Mouse (Mus musculus) G1E (cell line): ENCODE measurements at regions not wholly inside any gene's neighbourhood (a gene's known extent, or its start where the extent isn't known, plus 50 kb on each side); places are given as distances from the start of the nearest gene placed in this dataset.

ENCODE experiments used
- ATAC-seq: 2 replicates; pipeline ENCODE4 v1.8.0; 2016; ENCODE audit warnings: mild to moderate bottlenecking; ENCODE audit not compliant: insufficient number of reproducible peaks, poor library complexity, low FRiP score, severe bottlenecking; ENCODE audit errors: extremely low read depth
- DNase-seq: peaks from one replicate; pipeline ENCODE4 v3.0.0; 2012; ENCODE audit warnings: low spot score
- H3K27me3 ChIP-seq: 2 replicates; pipeline ENCODE4 v1.6.1; 2012; ENCODE audit warnings: mild to moderate bottlenecking, low read length, inconsistent platforms; ENCODE audit not compliant: insufficient read depth
- H3K36me3 ChIP-seq: replicated peaks from 2 replicates; pipeline ENCODE3; 2012; ENCODE audit warnings: mild to moderate bottlenecking, inconsistent platforms
- H3K4me1 ChIP-seq: 2 replicates; pipeline ENCODE4 v1.6.1; 2012; ENCODE audit warnings: low read depth, low read length, inconsistent platforms, mixed read lengths; ENCODE audit not compliant: insufficient read depth
- H3K4me3 ChIP-seq: 2 replicates; pipeline ENCODE4 v1.5.1; 2012; ENCODE audit warnings: low read depth, mild to moderate bottlenecking, inconsistent platforms, low read length, moderate library complexity, mixed read lengths
- H3K9me3 ChIP-seq: replicated peaks from 2 replicates; pipeline ENCODE4 v1.6.1; 2012; ENCODE audit warnings: inconsistent platforms
- CTCF ChIP-seq: IDR thresholded peaks from 2 replicates; pipeline ENCODE4 v1.5.1; 2012; ENCODE audit warnings: low read depth, low read length, inconsistent platforms, mixed read lengths
- GATA1 ChIP-seq: IDR thresholded peaks from 2 replicates; pipeline ENCODE4 v1.6.1; 2012; ENCODE audit warnings: borderline replicate concordance, low read length, inconsistent platforms, mixed read lengths
- GATA2 ChIP-seq: IDR thresholded peaks from 2 replicates; pipeline ENCODE4 v1.6.1; 2012; ENCODE audit warnings: low read depth, low read length, inconsistent platforms, borderline replicate concordance
- POLR2AphosphoS5 ChIP-seq: IDR thresholded peaks from 2 replicates; pipeline ENCODE4 v1.6.1; 2012; ENCODE audit warnings: low read depth, low read length, inconsistent platforms; ENCODE audit not compliant: insufficient replicate concordance
- TAL1 ChIP-seq: conservative IDR thresholded peaks from 2 replicates; pipeline ENCODE4 v1.6.1; 2012; ENCODE audit warnings: low read depth, low read length, inconsistent platforms, mixed read lengths

DNA sequence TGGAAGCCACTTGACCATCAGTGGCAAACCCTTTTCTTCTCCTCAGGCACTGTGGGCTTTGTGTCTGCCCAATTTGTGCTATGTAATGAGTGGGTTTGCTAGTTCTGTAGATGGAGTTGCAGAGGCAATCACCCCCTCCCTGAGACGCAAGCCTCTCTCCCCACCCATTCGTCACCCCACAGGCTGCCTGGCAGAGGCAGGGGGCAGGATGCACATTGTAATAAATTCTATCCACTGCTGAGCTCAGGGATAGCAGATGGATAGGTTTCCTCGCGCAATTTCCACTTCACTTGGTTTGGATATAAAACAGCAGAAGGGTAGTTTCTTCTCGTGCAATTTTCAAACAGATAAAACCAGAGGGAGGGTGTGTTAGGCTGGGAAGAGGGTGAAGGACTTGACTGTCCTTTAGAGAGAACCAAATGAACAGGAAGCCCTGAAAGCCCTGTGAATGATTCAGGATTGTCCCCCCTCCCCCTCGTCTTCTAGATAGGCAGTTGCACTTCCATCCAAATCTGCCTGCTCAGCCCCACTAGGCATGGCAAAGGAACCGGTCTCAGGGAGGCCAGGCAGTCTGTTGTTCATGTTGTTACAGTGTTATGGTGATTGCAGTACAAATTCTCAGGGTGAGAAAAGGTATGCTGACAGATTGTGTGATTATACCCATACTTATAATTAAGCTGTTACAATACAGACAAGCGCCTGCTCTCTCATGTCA lies 286.0 kb upstream of the Tle4 start:
- ATAC-seq (no peak), DNase-seq (no peak)
- Histone ChIP-seq H3K9me3 (no peaks in the 10 kb centered on the region), H3K36me3 (no peaks in the 10 kb centered on the region), H3K4me1 (no peaks in the 10 kb centered on the region), H3K27me3 (no peaks in the 10 kb centered on the region), H3K4me3 (no peak overlapping the region)
- TF ChIP-seq CTCF (no peak), GATA1 (no peak), POLR2AphosphoS5 (no peak), GATA2 (no peak), TAL1 (no peak)

DNA sequence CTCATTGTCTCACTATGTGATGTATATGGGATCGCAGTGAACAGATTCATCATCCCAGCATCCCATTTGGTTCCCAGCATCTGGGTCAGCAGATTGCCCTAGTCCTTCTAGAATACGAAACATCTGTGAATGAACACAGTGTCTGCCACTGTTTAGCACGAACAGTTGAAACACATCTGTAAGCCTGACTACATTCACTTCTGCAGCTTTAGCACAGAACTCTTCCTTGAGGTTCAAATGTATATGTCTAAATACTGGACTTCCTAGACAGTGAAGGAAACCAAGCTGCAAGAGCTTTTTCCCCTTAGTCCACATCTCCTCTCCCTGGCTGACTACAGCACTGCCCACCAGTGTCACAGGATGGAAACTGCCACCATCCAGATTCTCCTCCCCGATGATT lies 283.0 kb upstream of the Tle4 start:
- no peaks in the 10 kb centered on the region for H3K9me3 ChIP-seq
- DNase-seq = no peak
- no peak for ATAC-seq
- H3K4me3 ChIP-seq = no peak overlapping the region
- H3K27me3 ChIP-seq = no peaks in the 10 kb centered on the region
- no peaks in the 10 kb centered on the region for H3K4me1 ChIP-seq
- no peak for TF ChIP-seq GATA2
- H3K36me3 ChIP-seq = no peaks in the 10 kb centered on the region

DNA sequence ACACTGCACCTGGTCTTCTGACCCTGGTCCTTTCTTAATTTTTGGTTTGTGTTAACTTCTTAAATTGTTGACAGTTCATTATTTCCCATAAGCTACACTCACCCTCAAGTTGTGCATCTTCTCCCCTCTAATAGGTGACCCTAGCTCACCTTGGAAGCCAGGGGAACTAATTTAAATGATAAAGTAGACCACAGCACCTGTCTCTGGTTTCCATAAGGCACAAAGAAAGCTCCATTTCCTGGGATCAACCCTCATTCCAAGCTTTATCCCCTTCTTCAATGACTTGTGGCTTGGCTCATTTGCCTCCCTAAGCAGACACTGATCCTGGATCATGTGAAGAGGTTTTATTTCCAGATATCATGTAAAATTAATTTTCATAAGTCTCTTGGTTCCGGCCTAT lies 276.1 kb upstream of the Tle4 start:
- Histone ChIP-seq H3K4me3 (no peak overlapping the region), H3K36me3 (no peaks in the 10 kb centered on the region), H3K4me1 (no peaks in the 10 kb centered on the region), H3K27me3 (no peaks in the 10 kb centered on the region), H3K9me3 (no peaks in the 10 kb centered on the region)
- DNase-seq = no peak
- TF ChIP-seq TAL1 = no peak
- no peak for TF ChIP-seq GATA1
- TF ChIP-seq GATA2 = no peak
- TF ChIP-seq CTCF = no peak
- TF ChIP-seq POLR2AphosphoS5 = no peak
- no peak for ATAC-seq

DNA sequence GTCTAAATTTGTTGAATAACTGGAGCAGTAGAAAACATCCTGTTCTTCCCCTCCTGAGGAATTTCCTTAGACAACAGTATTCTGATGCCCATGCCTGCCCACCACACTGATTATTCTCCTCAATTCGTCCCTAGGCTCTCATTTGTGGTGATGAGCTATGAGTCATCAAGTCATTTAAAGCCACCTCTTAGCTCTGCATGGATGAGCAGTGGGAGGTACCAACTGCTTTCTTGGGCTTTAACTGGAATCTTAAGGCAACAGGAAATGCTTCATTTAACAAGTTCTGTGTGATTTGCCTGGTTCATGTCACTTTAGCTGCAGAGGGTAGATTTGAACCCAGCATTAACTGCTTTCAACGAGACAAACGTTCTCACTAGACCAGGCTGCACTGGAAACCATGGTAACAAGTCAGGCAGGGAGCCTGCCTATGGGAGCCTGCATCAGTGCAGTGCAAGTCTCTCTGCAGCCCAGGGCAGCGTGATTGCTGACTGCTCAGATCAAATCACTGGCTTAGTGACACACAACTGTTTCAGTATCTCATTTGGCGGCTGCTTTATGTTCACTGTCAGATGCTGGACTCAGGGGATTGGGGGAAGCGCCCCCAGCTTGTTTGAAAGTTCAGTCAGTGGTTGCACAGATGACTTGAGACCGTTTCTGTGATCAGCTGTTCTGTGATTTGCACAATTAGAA lies 273.5 kb upstream of the Tle4 start:
- Histone ChIP-seq H3K27me3 (no peaks in the 10 kb centered on the region), H3K4me1 (no peaks in the 10 kb centered on the region), H3K9me3 (no peaks in the 10 kb centered on the region), H3K36me3 (no peaks in the 10 kb centered on the region), H3K4me3 (no peak overlapping the region)
- ATAC-seq (no peak), DNase-seq (no peak)
- TF ChIP-seq CTCF (no peak), GATA1 (no peak), POLR2AphosphoS5 (no peak)

DNA sequence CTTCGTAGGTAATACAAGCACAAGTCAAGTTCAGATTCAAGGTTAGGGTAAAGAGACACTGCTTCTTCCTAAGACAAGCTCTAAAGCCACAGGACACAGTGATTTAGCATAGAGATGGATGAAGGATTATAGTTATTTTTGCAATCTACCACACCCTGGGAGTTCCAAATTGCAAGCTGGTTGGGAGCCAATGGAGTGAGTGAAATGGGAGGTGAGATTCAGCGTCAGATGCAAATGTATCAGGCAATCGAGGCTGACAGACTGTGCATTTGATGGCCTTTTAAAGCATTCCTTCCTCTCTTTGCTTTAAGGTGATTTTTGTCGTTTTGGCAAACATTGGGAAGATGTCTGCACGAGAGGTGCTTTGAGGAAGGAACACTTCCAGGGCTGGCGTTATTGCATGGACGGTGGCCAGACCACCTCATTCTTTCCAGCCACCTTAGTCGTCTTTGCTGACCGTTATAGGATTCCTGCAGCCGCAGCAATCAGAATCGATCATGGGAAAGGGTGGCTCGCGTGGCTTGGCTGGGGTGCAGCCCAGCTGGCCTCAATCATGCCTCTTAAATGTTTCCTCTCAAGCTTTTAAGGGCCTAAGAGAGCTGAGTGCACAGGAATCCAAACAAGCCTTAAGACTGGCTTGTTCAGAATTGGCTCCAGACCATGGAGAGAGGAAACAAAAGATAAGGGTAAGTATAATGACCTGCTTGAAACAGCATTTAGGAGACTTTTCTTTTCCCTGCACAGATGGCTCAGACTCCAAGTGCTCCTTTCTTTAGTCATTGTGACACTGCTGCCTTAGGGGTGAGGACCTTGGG lies 265.0 kb upstream of the Tle4 start:
- H3K36me3 ChIP-seq = no peaks in the 10 kb centered on the region
- no peak overlapping the region for H3K4me3 ChIP-seq
- no peaks in the 10 kb centered on the region for H3K9me3 ChIP-seq
- H3K27me3 ChIP-seq = no peaks in the 10 kb centered on the region
- H3K4me1 ChIP-seq = no peaks in the 10 kb centered on the region
- ATAC-seq = no peak
- DNase-seq = no peak
- TF ChIP-seq GATA2 (no peak), GATA1 (no peak), POLR2AphosphoS5 (no peak), TAL1 (no peak), CTCF (no peak)

DNA sequence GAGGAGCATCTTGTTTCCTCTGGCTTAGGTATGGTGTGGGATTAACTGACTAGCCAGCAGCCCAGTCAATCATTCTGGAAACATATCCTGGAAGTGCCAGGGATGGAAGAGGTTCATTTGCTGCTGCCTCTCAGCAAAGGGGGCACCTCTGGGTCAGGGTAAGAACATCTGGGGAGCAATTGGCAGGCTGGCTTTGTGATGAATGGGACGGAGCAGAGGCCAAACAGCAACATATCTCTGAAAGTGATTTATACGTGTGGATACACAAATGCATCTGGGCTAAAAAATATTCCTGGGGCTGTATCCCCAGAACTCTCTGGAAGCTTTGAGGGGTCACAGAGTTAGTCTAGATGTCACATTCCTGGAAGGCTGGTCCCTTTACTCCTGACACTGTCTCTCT lies 257.2 kb upstream of the Tle4 start:
- no peaks in the 10 kb centered on the region for H3K27me3 ChIP-seq
- TF ChIP-seq GATA1 = no peak
- no peak for TF ChIP-seq GATA2
- TF ChIP-seq TAL1 = no peak
- TF ChIP-seq POLR2AphosphoS5 = no peak
- no peak for TF ChIP-seq CTCF
- no peaks in the 10 kb centered on the region for H3K4me1 ChIP-seq
- H3K36me3 ChIP-seq = no peaks in the 10 kb centered on the region
- ATAC-seq (no peak), DNase-seq (no peak)
- no peak overlapping the region for H3K4me3 ChIP-seq
- no peaks in the 10 kb centered on the region for H3K9me3 ChIP-seq
